Comparison of ENCODE assay signal across 8 mouse cellular contexts in genomic region chr6:7660377-7661080, GRCm38 (mm10). TPM values are rescaled to one million over a fixed set of nuclear protein-coding genes. Genes with fewer than 3 reads are reported as not detected.
DNase-seq lines count a peak whose midpoint lies in the region; ATAC-seq and TF ChIP-seq lines count a peak whose summit lies in the region.

No protein-coding gene starts in this region.

- no peak overlapping the region for H3K9ac ChIP-seq in kidney, embryonic 16.5 days (replicated peaks; ENCODE audit: low read length)
- no peak overlapping the region for H3K9ac ChIP-seq in ES-Bruce4 (ENCODE audit: low read depth, poor library complexity, severe bottlenecking)
- H3K9ac ChIP-seq in midbrain, postnatal 0 days (replicated peaks; ENCODE audit: low read length, poor library complexity, severe bottlenecking): no peak overlapping the region

- no peak overlapping the region for H3K4me2 ChIP-seq in kidney, embryonic 16.5 days (replicated peaks; ENCODE audit: low read depth, low read length)
- H3K4me2 ChIP-seq in midbrain, postnatal 0 days (ENCODE audit: low read depth, low read length, poor library complexity, severe bottlenecking): no peak overlapping the region

- H3K36me3 ChIP-seq in kidney, embryonic 16.5 days (ENCODE audit: insufficient read depth, low read length): no peaks in the 10 kb centered on the region
- H3K36me3 ChIP-seq in ES-Bruce4 (ENCODE audit: control insufficient read depth, insufficient read depth, low read length, poor library complexity, severe bottlenecking): no peaks in the 10 kb centered on the region
- no peaks in the 10 kb centered on the region for H3K36me3 ChIP-seq in midbrain, postnatal 0 days (ENCODE audit: insufficient read depth, low read length)

- WGBS in kidney, embryonic 16.5 days: 59% methylated on average over 5 of the region's 5 CpGs
- 55% methylated on average over 5 of the region's 5 CpGs for WGBS in bone marrow, adult 2 months
- WGBS in midbrain, postnatal 0 days: 65% methylated on average over 5 of the region's 5 CpGs

- peak; percentile 33 for TF ChIP-seq CTCF in ES-Bruce4 (IDR thresholded peaks at IDR 0.05; ENCODE audit: low read depth, low read length)
- peak; percentile 23; the same call in 1 of the 2 replicates for TF ChIP-seq CTCF in bone marrow, adult 2 months (IDR thresholded peaks at IDR 0.05; ENCODE audit: control insufficient read depth, insufficient read depth, low read length)
- TF ChIP-seq CTCF in midbrain, postnatal 0 days (IDR thresholded peaks at IDR 0.05): peak; percentile 87

- no peak for TF ChIP-seq POLR2A in ES-Bruce4 (IDR thresholded peaks at IDR 0.05; ENCODE audit: insufficient read depth, low read length)
- no peak for TF ChIP-seq POLR2A in bone marrow, adult 2 months (IDR thresholded peaks at IDR 0.05; ENCODE audit: borderline replicate concordance, control insufficient read depth, low read depth, low read length)

- no peak for ATAC-seq in kidney, embryonic 16.5 days (ENCODE audit: low FRiP score, low TSS enrichment)
- peak; percentile 82 for ATAC-seq in granulocyte monocyte progenitor cell, adult 5-6 weeks (replicated peaks; ENCODE audit: poor library complexity, severe bottlenecking)
- ATAC-seq in midbrain, postnatal 0 days (ENCODE audit: low FRiP score): 0 out of 2 replicates have a peak, but pooled peaks have one; percentile 44

- H3K9me3 ChIP-seq in kidney, embryonic 16.5 days (ENCODE audit: low read length): no peaks in the 10 kb centered on the region
- H3K9me3 ChIP-seq in ES-Bruce4 (replicated peaks; ENCODE audit: control insufficient read depth, insufficient read depth, low read length, poor library complexity, severe bottlenecking): no peaks in the 10 kb centered on the region
- H3K9me3 ChIP-seq in midbrain, postnatal 0 days (ENCODE audit: low read length): no peaks in the 10 kb centered on the region

- TF ChIP-seq EP300 in ES-Bruce4 (IDR thresholded peaks at IDR 0.05; ENCODE audit: insufficient read depth, low read depth, low read length): no peak

- no peak overlapping the region for H3K4me3 ChIP-seq in kidney, embryonic 16.5 days (ENCODE audit: low read length)
- H3K4me3 ChIP-seq in ES-Bruce4 (ENCODE audit: low read depth, low read length): no peak overlapping the region
- H3K4me3 ChIP-seq in bone marrow, adult 2 months (replicated peaks; ENCODE audit: control insufficient read depth, low read depth, low read length): no peak overlapping the region
- no peak overlapping the region for H3K4me3 ChIP-seq in midbrain, postnatal 0 days (ENCODE audit: low read depth, low read length)

- DNase-seq in kidney, adult 9 months: peak; percentile 48
- DNase-seq in midbrain, postnatal 0 days (ENCODE audit: low spot score): peak; percentile 81
- no peak for DNase-seq in natural killer cell, adult 2 months (ENCODE audit: low spot score in 2 of 2)
- DNase-seq in spleen, adult 18-20 months: no peak

- H3K4me1 ChIP-seq in kidney, embryonic 16.5 days (ENCODE audit: insufficient read depth, low read length): no peaks in the 10 kb centered on the region
- no peaks in the 10 kb centered on the region for H3K4me1 ChIP-seq in ES-Bruce4 (ENCODE audit: control insufficient read depth, insufficient read depth, low read length)
- H3K4me1 ChIP-seq in bone marrow, adult 2 months (ENCODE audit: control insufficient read depth, insufficient read depth, low read length): no peaks in the 10 kb centered on the region
- no peaks in the 10 kb centered on the region for H3K4me1 ChIP-seq in midbrain, postnatal 0 days (ENCODE audit: insufficient read depth, low read length)

- no peaks in the 10 kb centered on the region for H3K27me3 ChIP-seq in kidney, embryonic 16.5 days (ENCODE audit: insufficient read depth, low read length)
- H3K27me3 ChIP-seq in ES-Bruce4 (ENCODE audit: control insufficient read depth, insufficient read depth, low read length, poor library complexity, severe bottlenecking): no peaks in the 10 kb centered on the region
- H3K27me3 ChIP-seq in midbrain, postnatal 0 days (ENCODE audit: insufficient read depth, low read length): no peaks in the 10 kb centered on the region

- no peak overlapping the region for H3K27ac ChIP-seq in kidney, embryonic 16.5 days (ENCODE audit: low read length)
- no peak overlapping the region for H3K27ac ChIP-seq in ES-Bruce4 (ENCODE audit: insufficient read depth, low read length)
- no peak overlapping the region for H3K27ac ChIP-seq in bone marrow, adult 2 months (ENCODE audit: control insufficient read depth, insufficient read depth, low read depth, low read length, poor library complexity)
- no peak overlapping the region for H3K27ac ChIP-seq in midbrain, postnatal 0 days (ENCODE audit: low read depth, low read length)

RNA-seq across cellular contexts. Expression of gene Asns, which starts 32.5 kb away (rescaled TPM):
- polyA plus RNA-seq in kidney, embryonic 16.5 days (2015; fragmentation: Nextera tagmentation; extraction: Ambion mirVana): 28.2 and 30.8 TPM in 2 replicates
- polyA plus RNA-seq in ES-Bruce4 (2011; ENCODE audit: insufficient read depth, insufficient read length, low read depth, missing spikeins): 531 and 541 TPM in 2 replicates
- polyA plus RNA-seq in bone marrow, adult 2 months (2011; ENCODE audit: insufficient read depth, insufficient read length, low replicate concordance, missing spikeins): 45.0 and 83.5 TPM in 2 replicates
- total RNA-seq in granulocyte monocyte progenitor cell, adult 5-6 weeks (2014; fragmentation: Nextera tagmentation): 33.1 and 39.0 TPM in 2 replicates
- total RNA-seq in granulocyte monocyte progenitor cell, adult 5-6 weeks (2017): 22.1 and 23.9 TPM in 2 replicates
- total RNA-seq in midbrain, postnatal 0 days (2014; rRNA removed): 88.7 and 93.0 TPM in 2 replicates
- polyA plus RNA-seq in midbrain, postnatal 0 days (2015; fragmentation: Nextera tagmentation; extraction: Ambion mirVana): 130 and 132 TPM in 2 replicates

Comparison
In these comparisons a context has a peak if more than half of its experiments do, and no peak if none do; other contexts are left out.
1. DNase-seq: peak in kidney, adult 9 months (single experiment) and midbrain, postnatal 0 days (single experiment); none in natural killer cell, adult 2 months (0 of 2) and spleen, adult 18-20 months (0 of 2).
2. CTCF ChIP-seq: peak in every context shown above with its lines; median percentile 87 in midbrain, postnatal 0 days; 33 in ES-Bruce4; 23 in bone marrow, adult 2 months.